Mouse (Mus musculus) limb, embryonic 14.5 days (tissue): Measurements from ENCODE around the gene Bbc3. TPM values are rescaled to one million over a fixed set of nuclear protein-coding genes. Genes with fewer than 3 reads are reported as not detected.

ENCODE experiments used
- ATAC-seq: fragments of 200-750 bp; cut with Nextera tagmentation; 2 replicates; pipeline ENCODE4 v1.8.0; 2017; ENCODE audit warnings: low read depth, moderate number of reproducible peaks, moderate TSS enrichment; ENCODE audit not compliant: low FRiP score
- DNase-seq: peaks from one replicate; pipeline ENCODE4 v3.0.0-alpha.2; 2015; ENCODE audit warnings: low spot score
- H3K27ac ChIP-seq: fragments of 300-500 bp; sonication (generic); replicated peaks from 2 replicates; pipeline ENCODE4 v1.5.1; 2014; ENCODE audit warnings: low read depth, mild to moderate bottlenecking, low read length, moderate library complexity, mixed read lengths
- H3K27me3 ChIP-seq: fragments of 300-500 bp; sonication (generic); 2 replicates; pipeline ENCODE4 v1.6.1; 2014; ENCODE audit warnings: low read length, mixed read lengths; ENCODE audit not compliant: control insufficient read depth, insufficient read depth
- H3K36me3 ChIP-seq: fragments of 300-500 bp; sonication (generic); 2 replicates; pipeline ENCODE4 v1.6.1; 2014; ENCODE audit warnings: mild to moderate bottlenecking, low read length, moderate library complexity, mixed read lengths; ENCODE audit not compliant: control insufficient read depth, insufficient read depth
- H3K4me1 ChIP-seq: fragments of 300-500 bp; sonication (generic); 2 replicates; pipeline ENCODE4 v1.6.1; 2014; ENCODE audit warnings: antibody characterized with exemption, low read length, mixed read lengths; ENCODE audit not compliant: control insufficient read depth, insufficient read depth
- H3K4me2 ChIP-seq: fragments of 300-500 bp; sonication (generic); replicated peaks from 2 replicates; pipeline ENCODE4 v1.6.1; 2014; ENCODE audit warnings: low read depth, mild to moderate bottlenecking, low read length, moderate library complexity; ENCODE audit not compliant: severe bottlenecking
- H3K4me3 ChIP-seq: fragments of 300-500 bp; sonication (generic); replicated peaks from 2 replicates; pipeline ENCODE4 v1.5.1; 2014; ENCODE audit warnings: low read length
- H3K9ac ChIP-seq: fragments of 300-500 bp; sonication (generic); 2 replicates; pipeline ENCODE4 v1.6.1; 2014; ENCODE audit warnings: mild to moderate bottlenecking, low read depth, low read length, moderate library complexity; ENCODE audit not compliant: severe bottlenecking
- H3K9me3 ChIP-seq: fragments of 300-500 bp; sonication (generic); 2 replicates; pipeline ENCODE4 v1.6.1; 2016; ENCODE audit warnings: low read length; ENCODE audit not compliant: control insufficient read depth
- POLR2A ChIP-seq: fragments of 200-500 bp; IDR thresholded peaks from 2 replicates; pipeline ENCODE4 v1.8.0; 2012; ENCODE audit warnings: inconsistent platforms, mild to moderate bottlenecking, moderate library complexity, borderline replicate concordance; ENCODE audit not compliant: insufficient read depth, insufficient read length; ENCODE audit errors: extremely low read depth
- WGBS: fragments of 180-500 bp; shearing (Covaris S2); extraction: QIAGEN DNeasy Blood & Tissue Kit; methylation state at CpG from one replicate; pipeline ENCODE4 v1.1.7; 2014; 5-methylcytosine and 5-hydroxymethylcytosine counted together
- polyA plus RNA-seq, 2 experiments: library from polyadenylated mRNA; depleted of rRNA in 1 of 2; stranded (reverse) in 1 of 2; unstranded in 1 of 2; fragments of >200 nt; fragmentation: Nextera tagmentation in 1 of 2; extraction: Ambion mirVana in 1 of 2; gene quantifications; 2 replicates each; pipeline versions ENCODE4 v1.2.1 to v1.2.3; 2012 to 2014

The Bbc3 gene
- polyA plus RNA-seq, 2 experiments, result 3.7 to 7.4 TPM

- peak; percentile 20; the same call in 1 of the 2 replicates for ATAC-seq
- Histone ChIP-seq H3K9ac (0 out of 2 replicates have a peak overlapping the region, but pooled peaks have one; percentile 16), H3K4me3 (no peak overlapping the region), H3K36me3 (peaks cover 49% of the 10 kb centered on the region), H3K4me2 (no peak overlapping the region), H3K9me3 (no peaks in the 10 kb centered on the region), H3K27ac (no peak overlapping the region), H3K27me3 (no peaks in the 10 kb centered on the region), H3K4me1 (no peaks in the 10 kb centered on the region)
- WGBS, result 32% methylated on average over 8 of the region's 8 CpGs
- DNase-seq, result peak; percentile 76
- TF ChIP-seq POLR2A, result no peak
Measured at GRCm38 (mm10) chr7:16325920-16326606, 17.9 kb downstream of the Bbc3 start.

DNA sequence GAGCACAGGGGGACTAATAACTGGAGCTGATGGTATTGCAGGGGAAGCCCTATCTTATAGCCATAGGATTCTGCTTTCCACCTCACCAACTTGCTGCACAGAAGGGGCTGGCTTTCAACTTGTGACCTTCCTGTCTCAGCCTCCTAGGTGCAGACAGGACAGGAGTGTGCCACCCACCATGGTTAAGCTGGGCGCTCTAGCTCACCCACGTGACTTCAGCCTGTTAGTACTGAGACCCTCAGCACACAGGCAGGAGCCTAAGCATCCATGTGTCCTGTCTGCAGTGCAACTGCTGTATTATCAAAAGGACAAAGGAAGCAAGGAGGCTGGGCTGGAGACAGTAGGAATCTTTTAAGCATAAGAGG, 18.4 kb downstream of the Bbc3 start:
- ATAC-seq (no peak), DNase-seq (no peak)
- no peak for TF ChIP-seq POLR2A
- Histone ChIP-seq H3K27me3 (no peaks in the 10 kb centered on the region), H3K4me2 (no peak overlapping the region), H3K9ac (0 out of 2 replicates have a peak overlapping the region, but pooled peaks have one; percentile 16), H3K4me1 (no peaks in the 10 kb centered on the region), H3K36me3 (peaks cover 49% of the 10 kb centered on the region), H3K27ac (no peak overlapping the region), H3K9me3 (no peaks in the 10 kb centered on the region), H3K4me3 (no peak overlapping the region)
- WGBS, result 92% methylated on average over 2 of the region's 2 CpGs

GRCm38 (mm10) chr7:16329146-16329545, 21.0 kb downstream of the Bbc3 start:
- H3K9me3 ChIP-seq, result no peaks in the 10 kb centered on the region
- no peak overlapping the region for H3K27ac ChIP-seq
- no peaks in the 10 kb centered on the region for H3K4me1 ChIP-seq
- no peak overlapping the region for H3K4me3 ChIP-seq
- ATAC-seq (no peak), DNase-seq (no peak)
- no peak for TF ChIP-seq POLR2A
- no peaks in the 10 kb centered on the region for H3K27me3 ChIP-seq
- H3K36me3 ChIP-seq, result peaks cover 70% of the 10 kb centered on the region
- H3K4me2 ChIP-seq, result no peak overlapping the region
- H3K9ac ChIP-seq, result no peak overlapping the region
- 66% methylated on average over 3 of the region's 3 CpGs for WGBS

GRCm38 (mm10) chr7:16337733-16338132, 29.5 kb downstream of the Bbc3 start:
- H3K9ac ChIP-seq, result no peak overlapping the region
- no peak overlapping the region for H3K27ac ChIP-seq
- H3K4me3 ChIP-seq, result no peak overlapping the region
- no peak for DNase-seq
- peaks cover 50% of the 10 kb centered on the region for H3K36me3 ChIP-seq
- WGBS, result 60% methylated on average over 2 of the region's 2 CpGs
- H3K4me1 ChIP-seq, result no peaks in the 10 kb centered on the region
- TF ChIP-seq POLR2A, result no peak
- H3K4me2 ChIP-seq, result no peak overlapping the region
- H3K9me3 ChIP-seq, result no peaks in the 10 kb centered on the region
- ATAC-seq, result no peak
- no peaks in the 10 kb centered on the region for H3K27me3 ChIP-seq

DNA sequence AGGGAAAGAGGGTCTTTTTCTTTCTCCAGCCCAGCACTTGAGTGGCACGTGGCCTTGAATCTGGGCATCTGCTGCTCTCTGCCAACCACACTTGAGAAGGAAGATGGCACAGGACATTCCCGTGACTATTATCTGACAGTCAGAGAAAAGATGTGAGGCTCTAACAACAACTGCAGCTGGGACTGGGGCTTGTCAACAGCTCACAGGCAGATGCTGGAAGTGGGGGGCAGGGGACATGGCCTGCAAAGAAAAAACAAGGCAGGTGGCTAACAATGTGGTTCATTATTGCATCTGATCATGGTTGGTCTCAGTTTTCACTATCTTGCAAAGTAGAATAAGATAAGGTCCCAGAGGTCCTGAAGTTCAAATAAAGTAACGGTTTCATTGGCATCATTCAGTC, 36.4 kb downstream of the Bbc3 start:
- WGBS, result 88% methylated on average over 3 of the region's 3 CpGs
- Histone ChIP-seq H3K4me3 (no peak overlapping the region), H3K4me2 (no peak overlapping the region), H3K27me3 (no peaks in the 10 kb centered on the region), H3K4me1 (no peaks in the 10 kb centered on the region), H3K9ac (no peak overlapping the region), H3K27ac (no peak overlapping the region), H3K36me3 (peaks cover 48% of the 10 kb centered on the region), H3K9me3 (no peaks in the 10 kb centered on the region)
- no peak for TF ChIP-seq POLR2A
- DNase-seq (no peak), ATAC-seq (no peak)
